Mouse (Mus musculus): ENCODE measurements at regions not wholly inside any gene's neighbourhood (a gene's known extent, or its start where the extent isn't known, plus 50 kb on each side); places are given as distances from the start of the nearest gene placed in this dataset.

GRCm38 (mm10) chrX:7474831-7475230, 98.6 kb upstream of the Foxp3 start:
- no peak for DNase-seq (ENCODE audit: extremely low spot score, low spot score)

DNA sequence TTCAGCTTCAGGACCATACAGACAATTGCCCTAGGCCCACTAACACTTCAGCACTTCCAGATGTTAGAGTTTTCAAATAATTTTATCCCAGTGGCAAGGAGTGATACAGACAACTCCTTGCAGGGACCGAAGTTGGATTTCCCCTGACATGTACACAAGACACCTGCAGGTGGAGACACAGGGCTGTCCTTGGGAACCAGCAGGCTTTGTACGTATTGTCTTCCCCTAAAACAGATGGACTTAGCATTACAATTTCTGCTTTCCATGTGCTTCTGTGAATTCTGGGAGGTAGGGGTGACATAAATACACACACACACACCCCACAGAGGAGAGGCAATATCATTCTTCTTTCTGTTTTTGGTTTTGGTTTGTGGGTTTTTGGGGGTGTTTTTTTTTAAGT, 98.2 kb upstream of the Usp27x start:
- peak; percentile 17 for DNase-seq (ENCODE audit: extremely low spot score, low spot score)

DNA sequence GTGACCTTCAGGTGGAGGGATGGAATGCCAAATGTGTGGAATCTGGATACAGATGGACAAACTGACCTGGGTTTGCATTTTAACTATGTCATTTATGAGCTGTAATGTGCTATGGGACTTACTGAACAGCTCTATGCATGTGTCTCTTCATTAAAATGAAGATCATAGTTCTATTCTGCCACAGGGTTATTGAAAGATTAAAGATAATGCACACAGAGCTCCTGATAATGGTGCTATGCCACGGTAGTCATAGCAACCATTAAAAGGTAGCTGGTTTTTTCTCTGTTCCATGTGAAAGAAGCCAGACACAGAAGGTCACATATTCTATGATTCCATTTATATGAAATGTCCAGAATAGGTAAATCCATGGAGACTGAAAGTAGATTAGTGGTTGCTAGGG, 94.2 kb upstream of the Usp27x start:
- no peak for DNase-seq (ENCODE audit: extremely low spot score, low spot score)

GRCm38 (mm10) chrX:7467985-7468384, 92.4 kb upstream of the Usp27x start:
- DNase-seq (ENCODE audit: extremely low spot score, low spot score): no peak

DNA sequence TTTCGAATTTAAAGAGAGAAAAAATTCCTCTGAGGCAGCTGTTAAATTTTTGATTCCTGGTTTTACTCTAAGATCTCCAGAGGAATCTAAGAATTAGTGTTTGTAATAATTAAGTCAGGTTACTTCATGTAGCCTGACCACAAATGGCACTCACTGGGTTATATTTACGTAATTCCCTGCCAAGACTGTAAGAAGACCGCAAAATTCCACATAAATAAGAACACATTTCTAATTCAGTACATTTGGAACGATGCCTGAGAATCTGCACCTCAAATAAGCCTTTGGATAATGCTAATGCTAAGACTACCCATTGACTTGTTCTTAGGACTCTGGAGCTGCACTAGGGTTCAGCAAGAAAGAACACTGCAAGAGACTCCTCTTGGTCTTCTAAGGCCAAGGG, 81.2 kb upstream of the Usp27x start:
- DNase-seq (ENCODE audit: extremely low spot score, low spot score): no peak

GRCm38 (mm10) chrX:7445035-7445434, 69.4 kb upstream of the Usp27x start:
- DNase-seq (ENCODE audit: extremely low spot score, low spot score): peak; percentile 15

GRCm38 (mm10) chrX:7444583-7444982, 69.0 kb upstream of the Usp27x start:
- peak; percentile 14 for DNase-seq (ENCODE audit: extremely low spot score, low spot score)

DNA sequence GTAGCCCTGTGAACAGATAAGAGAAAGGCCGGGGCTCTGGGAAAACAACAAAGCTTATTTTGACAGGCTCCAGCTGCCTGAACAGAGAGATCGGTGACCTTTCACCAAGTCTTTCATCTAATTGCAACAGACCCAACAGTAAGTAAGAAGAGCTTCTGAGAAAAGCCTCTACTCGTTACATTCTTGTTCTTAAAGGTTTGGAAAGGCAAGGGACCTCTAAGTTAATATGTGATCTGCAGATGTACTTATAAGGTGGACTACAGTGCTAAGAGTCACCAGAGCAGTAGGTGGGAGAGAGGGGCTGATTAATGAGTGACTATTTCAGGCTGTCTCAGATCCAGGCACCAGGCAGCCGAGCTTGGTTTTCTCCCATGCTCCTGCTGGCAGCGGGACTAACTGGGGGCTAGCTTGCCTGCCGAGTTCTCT, 68.4 kb upstream of the Usp27x start:
- no peak for DNase-seq (ENCODE audit: extremely low spot score, low spot score)

DNA sequence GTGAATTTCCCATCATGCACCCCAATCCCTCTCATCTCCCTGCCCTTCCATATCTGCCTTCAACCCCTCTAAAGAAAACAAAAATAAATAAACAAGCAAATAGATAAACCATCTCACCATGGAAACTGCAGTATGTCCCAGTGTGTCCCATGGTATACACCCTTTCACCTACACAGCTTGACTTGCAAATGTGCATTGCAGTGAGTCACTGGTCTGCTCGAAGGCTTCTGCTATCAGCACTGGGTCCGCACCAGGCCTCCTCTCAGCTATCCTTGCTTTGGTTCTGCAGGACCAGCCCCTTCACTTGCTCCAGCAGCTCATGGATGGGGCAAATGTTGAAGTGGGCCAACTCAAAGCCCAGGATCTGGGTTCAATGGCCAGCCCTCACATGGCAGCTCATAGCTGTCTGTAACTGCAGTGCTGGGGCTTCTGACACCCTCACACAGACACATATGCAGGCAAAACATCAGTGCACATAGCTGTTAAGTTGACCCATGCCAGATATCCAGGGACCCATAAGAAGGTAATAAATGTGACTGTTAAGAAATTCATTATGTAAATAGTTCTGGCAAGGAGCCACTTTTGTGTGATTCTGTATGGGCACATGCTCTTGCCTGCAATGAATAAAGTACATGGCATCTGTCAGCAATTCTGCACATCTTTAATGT, 59.9 kb upstream of the Usp27x start:
- no peak for DNase-seq (ENCODE audit: extremely low spot score, low spot score)

GRCm38 (mm10) chrX:7434268-7434667, 58.6 kb upstream of the Usp27x start:
- DNase-seq (ENCODE audit: extremely low spot score, low spot score): no peak

DNA sequence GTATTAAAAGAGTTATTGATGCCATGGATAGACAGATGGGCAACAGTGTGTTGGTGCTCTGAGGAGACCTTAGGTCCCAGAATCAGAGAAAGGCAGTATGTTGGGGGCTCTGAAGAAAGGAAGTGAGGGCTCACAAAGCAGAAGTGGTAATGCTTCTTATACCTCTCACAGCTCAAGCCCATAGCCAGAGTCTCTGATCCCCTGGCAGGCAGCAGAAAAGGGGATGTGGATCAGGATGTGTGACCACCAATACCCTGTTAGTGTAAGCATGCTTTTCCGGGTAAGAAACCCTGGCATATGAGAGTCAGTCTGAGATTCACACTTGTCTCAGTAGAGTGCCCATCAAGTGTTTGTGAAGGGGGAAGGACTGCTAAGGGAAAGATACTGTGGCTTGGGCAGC, 54.8 kb upstream of the Usp27x start:
- no peak for DNase-seq (ENCODE audit: extremely low spot score, low spot score)

GRCm38 (mm10) chrX:7429524-7429865, 53.9 kb upstream of the Usp27x start:
- DNase-seq (ENCODE audit: extremely low spot score, low spot score): no peak

GRCm38 (mm10) chrX:7428621-7429523, 53.2 kb upstream of the Usp27x start:
- DNase-seq (ENCODE audit: extremely low spot score, low spot score): peak; percentile 29

All from neural tube, embryonic 10.5 days (tissue).